Mouse (Mus musculus) left cerebral cortex, postnatal 4 days (tissue): ENCODE measurements at regions not wholly inside any gene's neighbourhood (a gene's known extent, or its start where the extent isn't known, plus 50 kb on each side); places are given as distances from the start of the nearest gene placed in this dataset.

Experiments used
- DNase-seq: peaks from one replicate; pipeline ENCODE4 v3.0.0-alpha.2; 2022
- intact Hi-C: fragments of 180-260 bp; cut with DNase I; formaldehyde crosslinking; loops from one replicate; pipeline ENCODE4 v1.15.1; 2025

- DNase-seq: no peak
- intact Hi-C loops: no loop called here
These were observed 174.5 kb downstream of the Snx10 start for GRCm38 (mm10) chr6:51698244-51698643.

- intact Hi-C loops: no loop called here
- DNase-seq: no peak
These were observed 177.7 kb downstream of the Snx10 start for GRCm38 (mm10) chr6:51701253-51702020.

GRCm38 (mm10) chr6:51702456-51703171 is 178.9 kb downstream of the Snx10 start:
- DNase-seq: no peak
- intact Hi-C loops: no loop called here

- DNase-seq: no peak
- intact Hi-C loops: no loop called here
These were observed 184.3 kb downstream of the Snx10 start for GRCm38 (mm10) chr6:51708011-51708410.

- DNase-seq: no peak
- intact Hi-C loops: no loop called here
These were observed 185.1 kb downstream of the Snx10 start for GRCm38 (mm10) chr6:51708668-51709339.

- DNase-seq: peak; percentile 34
- intact Hi-C loops: no loop called here
These were observed 185.8 kb downstream of the Snx10 start for GRCm38 (mm10) chr6:51709340-51710067.

- DNase-seq: no peak
- intact Hi-C loops: no loop called here
These were observed 186.5 kb downstream of the Snx10 start for GRCm38 (mm10) chr6:51710153-51710552.

GRCm38 (mm10) chr6:51710926-51711615 is 187.4 kb downstream of the Snx10 start:
- intact Hi-C loops: no loop called here
- peak; percentile 12 for DNase-seq

- no peak for DNase-seq
- intact Hi-C loops: no loop called here
These were observed 187.9 kb downstream of the Snx10 start for GRCm38 (mm10) chr6:51711616-51711970.

GRCm38 (mm10) chr6:51715158-51715840 is 191.6 kb downstream of the Snx10 start:
- no peak for DNase-seq
- intact Hi-C loops: no loop called here

- no peak for DNase-seq
- intact Hi-C loops: no loop called here
These were observed 193.7 kb downstream of the Snx10 start for GRCm38 (mm10) chr6:51717386-51717785.

GRCm38 (mm10) chr6:51720705-51721104 is 197.0 kb downstream of the Snx10 start:
- intact Hi-C loops: no loop called here
- no peak for DNase-seq

GRCm38 (mm10) chr6:51723053-51723452 is 199.4 kb downstream of the Snx10 start:
- intact Hi-C loops: no loop called here
- DNase-seq: no peak

GRCm38 (mm10) chr6:51727191-51727590 is 203.5 kb downstream of the Snx10 start:
- intact Hi-C loops: no loop called here
- DNase-seq: no peak

GRCm38 (mm10) chr6:51728816-51729562 is 205.3 kb downstream of the Snx10 start:
- DNase-seq: peak; percentile 72
- intact Hi-C loops: no loop called here

- intact Hi-C loops: no loop called here
- DNase-seq: peak; percentile 26
These were observed 207.1 kb downstream of the Snx10 start for GRCm38 (mm10) chr6:51730564-51731351.

- intact Hi-C loops: no loop called here
- peak; percentile 90 for DNase-seq
These were observed 208.7 kb downstream of the Snx10 start for GRCm38 (mm10) chr6:51732298-51732895.

- intact Hi-C loops: no loop called here
These were observed 212.3 kb downstream of the Snx10 start for GRCm38 (mm10) chr6:51736051-51736450.

More at GRCm38 (mm10) chr6:51736051-51736450, 212.3 kb downstream of the Snx10 start:
- DNase-seq: no peak
